Mouse (Mus musculus) adrenal gland, postnatal 10 days (tissue): ENCODE results near the gene Eef1a1. TPM values are rescaled to one million over a fixed set of nuclear protein-coding genes. Genes with fewer than 3 reads are reported as not detected.
"Not testable (repeated sequence)": the region's sequence is repeated elsewhere in the genome, so short reads cannot be mapped to it uniquely, and the experiment has no call there.

Source experiments
- DNase-seq: peaks from one replicate; pipeline ENCODE4 v3.0.0; 2021; ENCODE audit warnings: mixed read lengths
- total RNA-seq, 2 experiments: library from RNA; stranded (reverse); gene quantifications; 2 replicates each; pipeline ENCODE4 v1.2.3; 2021

Gene Eef1a1
- total RNA-seq, 2 experiments from 2014 or later: 6,172 to 6,732 TPM

GRCm38 (mm10) chr9:78508106-78508786 lies 19.3 kb upstream of the Eef1a1 start:
- peak; percentile 34 for DNase-seq

- no peak for DNase-seq
These were observed 17.7 kb upstream of the Eef1a1 start for GRCm38 (mm10) chr9:78506722-78507077.

GRCm38 (mm10) chr9:78506002-78506721 lies 17.2 kb upstream of the Eef1a1 start:
- DNase-seq: no peak

- no peak for DNase-seq
These were observed 16.3 kb upstream of the Eef1a1 start for GRCm38 (mm10) chr9:78505223-78505622.

GRCm38 (mm10) chr9:78504679-78505078 lies 15.7 kb upstream of the Eef1a1 start:
- DNase-seq: no peak

GRCm38 (mm10) chr9:78504133-78504532 lies 15.2 kb upstream of the Eef1a1 start:
- DNase-seq: no peak

- no peak for DNase-seq
These were observed 14.5 kb upstream of the Eef1a1 start for GRCm38 (mm10) chr9:78503223-78504079.

GRCm38 (mm10) chr9:78501284-78501683 lies 12.3 kb upstream of the Eef1a1 start:
- no peak for DNase-seq

- DNase-seq: no peak
These were observed 11.4 kb upstream of the Eef1a1 start for GRCm38 (mm10) chr9:78500386-78500785.

GRCm38 (mm10) chr9:78493171-78493570 lies 4.2 kb upstream of the Eef1a1 start:
- DNase-seq: no peak

GRCm38 (mm10) chr9:78492254-78492653 lies 3.3 kb upstream of the Eef1a1 start:
- no peak for DNase-seq

- DNase-seq: no peak
These were observed 2.2 kb upstream of the Eef1a1 start for GRCm38 (mm10) chr9:78491169-78491568.

GRCm38 (mm10) chr9:78488021-78488420 lies 930 bp downstream of the Eef1a1 start:
- not testable (repeated sequence) for DNase-seq

GRCm38 (mm10) chr9:78484660-78485059 lies 4.3 kb downstream of the Eef1a1 start:
- DNase-seq: no peak

- DNase-seq: no peak
These were observed 6.6 kb downstream of the Eef1a1 start for GRCm38 (mm10) chr9:78482386-78482785.

GRCm38 (mm10) chr9:78481423-78482331 lies 7.3 kb downstream of the Eef1a1 start:
- peak; percentile 98 for DNase-seq

- peak; percentile 83 for DNase-seq
These were observed 8.1 kb downstream of the Eef1a1 start for GRCm38 (mm10) chr9:78480706-78481358.

- not testable (repeated sequence) for DNase-seq
These were observed 8.7 kb downstream of the Eef1a1 start for GRCm38 (mm10) chr9:78480227-78480626.

GRCm38 (mm10) chr9:78479308-78479707 lies 9.6 kb downstream of the Eef1a1 start:
- DNase-seq: not testable (repeated sequence)

- DNase-seq: not testable (repeated sequence)
These were observed 10.8 kb downstream of the Eef1a1 start for GRCm38 (mm10) chr9:78478009-78478605.
